Mouse (Mus musculus) heart, postnatal 4 days (tissue): ENCODE results near the gene Olfr412. TPM values are rescaled to one million over a fixed set of nuclear protein-coding genes. Genes with fewer than 3 reads are reported as not detected.

ENCODE experiments used
- DNase-seq: peaks from one replicate; pipeline ENCODE4 v3.0.0; 2021
- total RNA-seq, 2 experiments: library from RNA; stranded (reverse); gene quantifications; 2 replicates each; pipeline ENCODE4 v1.2.3; 2021

Olfr412 gene
- total RNA-seq, 2 experiments from 2014 or later: not detected

DNA sequence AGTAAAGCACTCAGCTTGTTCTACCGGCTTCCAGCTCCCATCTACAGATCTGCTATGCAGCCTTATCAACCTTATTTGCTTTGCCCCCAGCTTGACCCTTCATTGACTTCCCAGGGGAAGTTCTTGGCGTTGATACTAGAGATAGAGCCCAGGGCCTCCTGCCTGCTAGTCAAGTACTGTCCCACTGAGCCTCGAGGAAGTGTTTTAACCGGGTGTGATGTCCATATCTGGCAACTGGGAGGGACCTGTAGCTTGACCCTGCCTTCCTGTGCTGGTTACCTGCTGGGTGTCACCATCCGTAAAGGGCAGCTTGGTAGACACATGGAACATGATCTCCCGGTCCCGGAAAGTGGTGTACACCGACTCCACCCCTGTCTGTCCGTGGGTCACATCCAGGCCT is 52.2 kb downstream of the Olfr412 start:
- no peak for DNase-seq

GRCm38 (mm10) chr11:74415736-74416135 is 53.9 kb downstream of the Olfr412 start:
- DNase-seq: no peak

Other genes with a start within 250 kb of the Olfr412 start
- not detected for gene Olfr401, start 248.4 kb upstream of the Olfr412 start, total RNA-seq
- not detected for gene Olfr402, start 208.5 kb upstream of the Olfr412 start, total RNA-seq
- not detected for gene Olfr403, start 175.8 kb upstream of the Olfr412 start, total RNA-seq
- not detected for gene Olfr43, start 150.7 kb upstream of the Olfr412 start, total RNA-seq
- not detected for gene Olfr406, start 102.3 kb upstream of the Olfr412 start, total RNA-seq
- not detected for gene Olfr59, start 78.3 kb upstream of the Olfr412 start, total RNA-seq
- not detected for gene Olfr410, start 24.0 kb upstream of the Olfr412 start, total RNA-seq
- gene Olfr411, start 9.4 kb upstream of the Olfr412 start, total RNA-seq: not detected
- 10 to 100 TPM; 47.8 to 53.8 TPM for gene Rap1gap2, start 248.8 kb downstream of the Olfr412 start, total RNA-seq